Mouse (Mus musculus) layer of hippocampus, postnatal 25 days (tissue): ENCODE measurements at regions not wholly inside any gene's neighbourhood (a gene's known extent, or its start where the extent isn't known, plus 50 kb on each side); places are given as distances from the start of the nearest gene placed in this dataset.

Experiments used
- DNase-seq, 2 experiments: peaks; one replicate each; pipeline ENCODE4 v3.0.0; 2022; ENCODE audit warnings: mixed read lengths in 2 of 2, low spot score in 1 of 2; ENCODE audit errors: extremely low spot score in 1 of 2

DNA sequence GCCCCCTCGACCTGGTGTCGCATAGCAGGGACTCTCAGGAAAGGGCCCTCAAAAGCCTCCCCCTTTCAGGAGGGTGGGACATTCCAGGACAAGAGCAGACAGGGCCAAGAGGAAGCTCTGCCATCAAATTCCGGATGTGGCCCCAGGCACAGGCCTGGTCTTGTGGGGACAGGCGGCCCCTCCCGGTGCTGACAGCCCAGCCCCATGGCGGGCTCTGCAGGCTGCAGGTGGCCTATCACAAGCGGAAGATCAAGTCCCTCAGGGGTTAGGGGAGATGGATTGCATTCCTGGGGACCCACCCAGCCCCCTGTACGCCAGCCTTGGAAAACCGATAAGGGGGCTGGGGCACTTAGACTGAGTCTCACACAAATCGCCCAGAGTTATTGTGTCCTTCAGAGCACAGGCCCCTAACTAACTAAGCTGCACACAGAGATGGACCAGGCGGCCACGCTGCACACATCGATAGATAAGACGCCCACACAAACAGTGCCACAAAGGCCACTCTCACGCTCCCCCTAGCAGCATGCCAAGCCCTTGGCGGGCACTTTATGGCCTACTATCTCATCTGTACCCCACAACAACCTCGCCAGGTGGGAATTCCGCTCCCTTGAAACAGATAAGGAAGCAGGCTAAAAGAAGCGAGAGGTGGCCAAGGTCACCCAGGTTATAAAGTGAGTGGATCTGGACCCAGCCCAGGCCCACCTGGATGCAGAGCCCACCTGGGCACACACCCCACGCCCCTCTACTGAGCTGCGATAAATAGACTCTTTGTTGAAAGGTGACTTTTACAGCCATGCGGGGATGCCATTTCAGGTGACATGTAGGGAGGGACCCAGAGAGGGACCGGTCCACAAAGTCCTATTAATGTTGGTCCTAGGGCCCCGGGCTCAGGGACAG lies 55.5 kb downstream of the Gm5294 start:
- no peak for DNase-seq

DNA sequence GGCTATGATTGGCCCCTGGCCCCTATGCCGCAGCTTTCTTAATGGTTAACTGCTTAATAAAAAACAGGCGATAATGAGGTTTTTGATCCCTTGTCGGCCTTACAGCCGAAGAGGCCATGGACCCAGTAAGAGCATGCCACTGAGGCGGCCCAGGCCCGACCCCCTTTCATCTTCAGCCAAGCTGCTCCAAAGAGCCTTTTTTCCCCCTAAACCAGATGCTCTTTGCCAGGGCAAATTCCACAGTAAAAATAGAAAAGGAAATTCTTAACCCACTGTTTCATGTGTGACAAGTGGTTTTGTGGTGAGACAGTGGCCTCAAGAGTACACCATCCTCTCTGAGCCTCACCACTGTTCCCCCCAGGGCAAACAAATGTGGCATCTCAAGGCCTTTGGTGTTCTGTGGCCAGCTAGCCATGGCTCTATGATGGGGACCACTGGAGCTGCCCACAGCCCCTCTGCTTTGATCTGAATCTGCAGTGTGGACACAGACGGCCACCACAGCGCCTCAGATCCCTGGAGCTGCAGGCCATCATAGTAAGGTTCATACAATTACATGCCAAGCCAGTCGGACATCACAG lies 61.9 kb downstream of the Gm5294 start:
- DNase-seq: no peak

DNA sequence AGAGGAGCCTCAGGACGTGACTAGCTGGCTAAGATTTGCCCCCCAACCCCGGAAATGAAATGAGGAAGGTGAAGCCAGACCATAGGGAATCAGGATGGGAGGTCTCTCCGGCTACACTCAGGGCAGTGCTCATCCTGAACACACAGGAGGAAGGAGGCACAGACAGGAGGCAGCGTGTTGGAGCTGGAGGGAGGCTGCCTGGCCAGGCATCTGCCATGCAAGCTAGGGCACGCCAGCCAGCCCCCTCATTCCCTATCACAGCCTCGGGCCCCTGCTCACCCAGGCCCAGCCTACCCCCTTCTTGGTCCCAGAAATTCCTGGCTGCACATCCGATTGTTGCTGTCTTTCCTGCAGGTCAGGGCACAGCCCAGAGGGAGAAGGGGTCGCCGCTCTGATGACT lies 63.7 kb downstream of the Gm5294 start:
- DNase-seq: no peak

DNA sequence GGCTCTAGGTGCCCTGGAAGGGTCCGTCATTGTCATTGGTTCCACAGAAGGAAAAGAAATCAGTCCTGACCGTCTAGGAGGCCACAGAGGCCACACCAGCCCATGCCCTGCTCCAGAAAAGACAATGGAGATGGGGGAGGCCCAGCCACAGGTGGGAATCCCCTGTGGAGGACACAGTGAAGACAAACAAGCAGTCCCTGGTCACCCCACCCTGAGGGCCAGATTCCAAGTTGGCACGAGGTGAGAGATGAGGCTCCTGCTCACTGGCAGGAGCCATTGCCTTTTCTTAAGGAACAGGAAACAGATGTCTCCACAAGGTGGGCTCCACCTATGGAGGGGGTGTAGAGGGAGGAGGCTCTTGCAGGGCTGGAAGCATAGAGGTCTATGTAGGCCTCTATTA lies 66.0 kb downstream of the Gm5294 start:
- DNase-seq: no peak

DNA sequence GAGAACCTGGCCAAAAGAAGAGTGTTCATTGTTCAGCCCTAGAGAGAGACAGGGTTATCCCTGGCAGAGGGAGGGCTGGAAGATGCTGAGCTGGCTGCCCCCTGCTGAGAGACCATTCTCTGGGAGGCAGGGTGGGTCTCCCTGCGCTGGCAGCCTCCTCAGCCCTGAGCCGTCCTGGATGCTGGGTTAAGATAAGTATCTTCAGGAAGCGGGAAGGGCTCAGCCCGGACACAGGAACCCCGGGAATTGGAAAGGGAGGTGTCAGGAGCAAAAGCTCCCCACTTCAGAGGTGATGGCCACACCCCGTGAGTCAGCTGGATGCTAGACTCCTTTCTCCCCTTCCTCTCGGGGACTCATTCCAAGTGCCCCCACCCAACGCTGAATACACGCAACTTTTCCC lies 68.9 kb downstream of the Gm5294 start:
- DNase-seq: no peak

DNA sequence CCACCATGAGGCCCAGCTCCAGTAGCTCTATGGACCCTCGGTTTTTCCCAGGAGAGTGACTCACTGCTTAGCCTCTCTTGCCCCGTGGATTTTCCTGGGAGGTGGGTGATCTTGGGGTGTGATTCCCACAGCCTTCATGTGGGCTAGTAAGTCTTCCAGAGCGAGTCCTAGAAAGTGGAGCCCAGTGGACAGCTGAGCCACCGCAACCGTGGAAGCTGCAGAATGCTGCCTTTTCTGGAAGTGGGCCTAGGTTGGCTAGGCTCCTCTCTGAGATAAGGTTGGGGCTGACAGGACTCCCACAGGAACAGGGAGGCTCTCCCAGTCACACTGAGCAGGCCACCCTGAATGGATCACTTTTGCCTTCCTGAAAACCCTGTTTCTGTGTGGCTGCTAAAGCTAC lies 69.9 kb downstream of the Gm5294 start:
- DNase-seq: no peak

DNA sequence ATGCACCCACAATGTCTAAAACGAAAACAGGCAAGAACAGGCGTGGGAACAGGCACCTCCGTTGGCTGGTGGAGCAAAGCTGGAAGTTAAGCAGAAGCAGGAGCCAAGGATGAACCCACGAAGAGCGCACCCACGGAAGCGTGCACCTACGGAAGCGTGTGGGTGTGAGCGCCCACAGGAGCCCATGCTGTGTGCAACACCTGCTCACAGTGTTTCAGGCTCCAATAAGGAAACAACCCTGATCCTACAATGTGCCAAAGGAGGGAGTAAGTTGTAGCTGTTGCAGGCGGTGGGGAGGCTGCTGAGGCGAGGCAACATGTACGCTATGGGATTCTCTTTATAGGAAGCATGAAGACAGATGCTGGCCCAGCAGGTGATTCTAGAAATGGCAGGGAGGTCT lies 74.6 kb downstream of the Gm5294 start:
- DNase-seq: peak in 1 of 2 experiments; percentile 8

DNA sequence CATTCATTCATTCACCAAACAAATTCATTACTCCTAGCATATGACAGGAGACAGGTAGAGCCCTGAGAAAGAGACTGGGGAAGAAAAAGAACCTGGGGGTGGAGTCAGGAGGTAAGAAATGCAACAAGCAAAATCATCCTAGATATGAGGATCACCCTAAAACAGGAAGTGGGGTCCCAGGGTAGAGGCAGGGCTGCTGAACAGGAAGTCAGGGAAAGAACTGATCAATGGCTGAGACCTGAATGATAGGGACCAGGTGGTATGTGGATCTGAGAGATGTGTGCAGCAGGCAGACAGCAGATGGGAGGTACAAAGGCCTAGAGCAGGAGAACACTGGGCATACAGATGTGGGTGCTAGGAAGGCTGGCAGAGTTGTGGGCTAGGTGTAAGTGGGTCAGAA lies 77.4 kb downstream of the Gm5294 start:
- no peak for DNase-seq

DNA sequence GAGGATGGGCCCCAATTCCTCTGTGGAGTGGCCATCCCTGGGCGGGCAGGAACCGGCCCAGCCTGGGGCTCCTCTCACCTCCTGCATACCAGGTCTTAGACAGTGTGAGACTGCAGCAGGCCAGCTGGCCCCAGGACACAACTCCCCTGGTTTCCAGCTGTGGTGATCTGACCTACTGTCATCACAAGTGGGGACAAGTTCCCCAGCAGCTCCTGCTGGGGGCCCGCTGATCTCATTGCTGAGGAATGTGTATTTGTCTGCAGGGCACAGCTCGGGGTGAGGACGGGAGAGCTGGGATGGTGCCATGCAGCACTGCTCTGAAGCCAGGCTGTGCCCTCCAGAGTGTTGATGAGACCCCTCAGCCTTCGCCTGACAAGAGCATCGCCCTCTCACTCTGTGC lies 78.6 kb downstream of the Gm5294 start:
- DNase-seq: no peak

DNA sequence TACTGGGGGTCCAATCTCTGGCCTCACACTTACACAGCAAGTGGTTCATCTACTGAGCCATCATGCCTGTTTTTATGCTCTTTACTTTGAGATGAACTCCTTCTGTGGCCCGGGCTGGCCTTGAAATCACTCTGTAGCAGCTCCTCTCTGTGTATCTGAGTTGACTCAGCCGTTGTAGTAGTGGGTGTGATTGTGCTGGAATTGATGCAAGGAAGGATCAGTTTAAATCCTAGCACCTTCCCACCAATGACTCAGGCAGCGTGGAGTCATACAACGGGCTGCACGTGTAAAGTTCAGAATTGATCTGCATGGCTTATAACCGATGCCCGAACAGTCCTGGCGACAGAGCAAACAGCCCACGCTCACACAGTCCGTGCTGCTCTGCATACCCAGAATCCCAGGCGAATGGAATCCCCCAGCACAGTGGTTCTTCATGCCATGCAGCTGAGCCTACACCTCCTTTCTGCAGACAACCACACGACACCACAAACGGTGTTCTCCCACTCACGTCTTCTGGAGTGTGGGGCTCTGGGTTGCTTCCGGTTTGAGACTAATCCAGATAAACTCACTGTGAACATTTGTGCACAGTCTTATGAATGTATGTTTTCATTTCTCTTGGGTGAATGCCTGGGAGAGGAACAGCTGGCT lies 81.2 kb downstream of the Gm5294 start:
- peak in 1 of 2 experiments; percentile 12 for DNase-seq

DNA sequence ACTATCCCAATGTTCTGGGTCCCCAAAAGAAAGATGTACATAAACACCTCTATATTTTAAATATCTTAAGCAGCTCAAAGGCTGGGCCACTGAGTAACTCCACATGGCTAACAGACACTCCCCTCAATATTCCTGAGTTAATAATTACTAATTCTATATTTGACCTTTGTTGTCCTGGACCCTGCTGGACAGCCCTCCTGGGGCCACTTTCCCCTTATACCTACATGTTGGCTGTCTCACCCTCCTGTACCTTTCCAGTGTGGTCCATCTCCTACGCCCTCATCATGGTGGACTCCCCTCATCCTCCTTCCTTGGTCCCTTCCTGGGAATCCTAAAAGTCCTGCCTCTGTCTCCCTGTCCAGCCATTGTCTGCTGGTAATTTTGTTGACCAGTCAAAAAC lies 82.4 kb downstream of the Gm5294 start:
- no peak for DNase-seq

DNA sequence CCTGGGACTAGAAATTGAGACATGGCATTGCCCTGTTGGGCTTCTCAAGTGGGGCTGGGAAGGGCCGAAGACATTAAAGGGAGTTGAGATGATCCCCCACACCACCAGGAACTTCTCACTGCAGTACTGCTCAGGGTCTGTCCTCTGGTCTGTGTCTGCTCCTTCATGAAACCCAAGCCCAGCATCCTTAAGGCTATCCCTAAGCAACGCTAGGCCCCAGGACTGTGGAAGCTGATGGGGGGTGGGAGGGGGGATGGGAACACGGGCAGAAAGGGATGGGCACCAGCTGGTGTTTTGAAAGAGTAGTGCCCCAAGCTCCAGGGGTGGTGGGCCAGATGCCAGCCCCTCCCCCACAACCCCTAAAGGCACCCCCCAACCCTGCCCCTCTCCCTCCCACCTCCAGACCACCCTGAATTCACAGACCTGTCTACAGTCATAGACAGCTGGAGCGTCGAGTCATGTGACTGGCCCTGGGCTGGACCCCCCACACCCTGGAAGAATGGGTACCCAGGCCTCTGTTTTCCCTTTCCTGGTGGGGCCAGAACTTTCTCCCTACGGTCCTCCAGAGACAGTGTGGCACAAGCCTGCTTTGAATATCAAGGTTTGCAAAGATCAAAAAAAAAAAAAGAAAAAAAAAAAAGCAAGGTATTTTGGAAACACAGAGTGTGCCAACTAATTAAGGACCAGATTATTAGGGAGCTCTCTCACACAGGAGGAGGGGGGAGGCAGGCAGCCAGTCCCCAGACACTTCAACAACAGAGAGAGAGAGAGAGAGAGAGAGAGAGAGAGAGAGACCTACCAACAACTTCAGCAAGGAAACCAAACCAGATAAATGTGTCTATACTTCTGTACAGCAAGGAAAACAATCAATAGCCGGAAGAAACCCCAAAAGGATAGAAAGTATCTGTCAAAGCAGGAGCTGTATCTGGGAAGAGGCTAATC lies 85.1 kb downstream of the Pdgfa start:
- DNase-seq: no peak

DNA sequence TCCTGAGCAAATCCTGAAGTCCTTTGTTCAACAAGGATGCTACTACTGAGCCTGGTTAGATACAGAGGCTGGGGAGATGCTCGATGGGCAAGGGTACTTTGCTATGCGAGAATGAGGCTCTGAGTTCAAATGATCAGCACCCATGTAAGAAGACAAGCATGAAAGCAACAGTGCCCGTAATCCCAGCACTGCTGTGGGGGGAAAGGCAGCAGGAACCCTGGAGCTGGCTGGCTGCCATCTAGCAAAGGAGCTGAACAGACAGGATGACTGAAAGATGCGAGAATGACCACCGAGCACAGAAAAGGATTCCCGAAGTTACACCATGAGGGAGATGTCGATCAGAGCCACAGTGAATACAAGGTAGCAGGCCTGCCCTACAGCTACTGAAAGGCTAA lies 84.5 kb downstream of the Pdgfa start:
- DNase-seq: no peak

DNA sequence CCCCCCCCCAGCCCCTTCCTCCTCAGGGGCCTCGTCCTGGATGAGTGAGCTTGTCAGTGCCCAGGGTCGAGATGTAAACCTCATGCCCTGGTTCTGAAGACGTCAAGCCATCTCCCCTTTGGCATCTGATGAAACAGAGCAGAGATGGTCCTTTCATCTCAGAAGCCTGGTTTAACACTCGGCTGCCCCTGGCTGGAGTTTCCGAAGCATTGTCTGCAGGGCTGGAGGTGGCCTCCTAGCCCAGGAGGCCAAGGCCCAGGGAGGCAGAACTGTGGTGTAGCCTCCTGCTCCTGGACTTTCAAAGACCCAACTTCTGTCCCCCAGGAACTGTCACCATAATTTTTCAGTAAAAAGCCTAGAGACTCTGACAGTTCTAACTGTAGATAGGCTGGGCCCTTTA lies 82.1 kb downstream of the Pdgfa start:
- DNase-seq: no peak

DNA sequence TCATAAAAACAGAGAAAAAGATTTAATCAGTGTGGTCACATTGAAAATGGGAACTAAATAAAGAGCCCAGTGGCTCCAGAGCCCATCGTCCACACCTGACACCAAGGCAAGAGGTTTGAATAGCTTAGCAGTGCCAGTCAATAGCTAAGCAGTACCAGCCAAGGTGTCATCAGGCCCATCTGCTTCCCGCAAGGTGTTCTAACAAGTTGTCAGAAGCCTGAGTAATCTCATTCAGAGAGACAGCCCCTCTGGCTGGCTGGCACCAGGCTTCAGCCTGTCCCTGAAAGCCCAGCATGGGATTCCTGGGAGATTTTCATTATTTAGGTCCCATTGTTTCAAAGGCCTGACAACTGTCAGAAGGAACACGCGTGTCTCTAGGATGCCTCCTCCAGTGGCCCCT lies 81.7 kb downstream of the Pdgfa start:
- no peak for DNase-seq

DNA sequence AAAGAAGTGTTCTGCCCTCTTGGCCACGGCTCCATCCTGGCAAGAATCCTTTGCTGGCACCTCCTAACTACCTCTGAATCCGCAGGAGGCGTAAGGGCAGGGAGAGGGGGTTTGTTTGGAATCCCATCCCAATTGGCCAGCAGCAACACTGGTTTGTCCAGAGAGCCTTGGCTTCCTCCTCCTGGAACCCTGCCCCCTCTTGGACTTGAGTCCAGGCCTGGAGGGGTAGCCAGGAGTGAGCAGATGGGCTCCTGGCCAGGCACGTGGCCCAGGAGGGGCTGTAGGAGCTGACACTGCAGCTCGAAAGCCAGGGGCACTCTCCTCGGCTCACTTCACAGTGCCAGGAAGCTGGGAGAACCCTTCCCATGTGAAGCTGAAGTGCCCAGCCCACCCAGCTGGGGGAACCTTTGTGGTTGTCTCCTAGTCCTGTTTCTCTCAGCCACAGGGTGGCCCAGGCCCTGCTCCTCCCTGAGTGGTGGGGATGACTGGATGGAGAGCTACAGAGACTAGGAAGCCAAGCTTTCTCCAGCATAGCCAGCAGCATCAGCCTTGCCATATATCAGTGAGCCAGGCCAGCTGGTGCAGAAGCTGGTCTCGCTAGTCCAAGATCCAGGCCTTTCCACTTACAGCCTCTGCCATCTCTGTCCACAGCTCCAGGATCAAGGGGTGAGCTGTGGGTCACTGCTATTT lies 76.9 kb downstream of the Pdgfa start:
- peak; percentile 41 to 60 for DNase-seq

DNA sequence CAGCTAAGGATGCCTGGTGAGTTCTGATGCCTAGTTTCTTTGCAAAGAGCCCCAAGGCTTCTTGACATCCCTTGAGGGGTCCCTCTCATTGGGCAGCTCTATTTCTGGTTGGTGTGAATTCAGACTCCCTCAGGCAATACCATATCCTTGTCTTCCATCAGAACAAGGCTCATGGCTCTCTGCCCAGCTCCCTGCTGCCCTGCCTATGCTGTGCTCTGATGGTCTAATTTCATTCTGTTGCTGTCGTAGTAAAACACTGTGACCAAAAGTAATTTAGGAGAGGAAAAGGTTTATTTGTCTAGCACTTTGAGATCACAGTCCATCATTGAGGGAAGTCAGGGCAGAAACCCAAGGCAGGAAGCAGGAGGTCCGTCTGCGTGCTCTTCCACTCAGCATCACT lies 75.1 kb downstream of the Pdgfa start:
- DNase-seq: no peak
